Mouse (Mus musculus) limb, embryonic 13.5 days (tissue): ENCODE data around the gene Rab5if. TPM values are rescaled to one million over a fixed set of nuclear protein-coding genes. Genes with fewer than 3 reads are reported as not detected.
"Not testable (repeated sequence)": the region's sequence is repeated elsewhere in the genome, so short reads cannot be mapped to it uniquely, and the experiment has no call there.

Experiments used
- ATAC-seq: fragments of 200-750 bp; cut with Nextera tagmentation; 2 replicates; pipeline ENCODE4 v1.8.0; 2017; ENCODE audit warnings: low read depth, moderate number of reproducible peaks, moderate TSS enrichment; ENCODE audit not compliant: low FRiP score
- H3K27ac ChIP-seq: fragments of 300-500 bp; sonication (generic); 2 replicates; pipeline ENCODE4 v1.5.1; 2015; ENCODE audit warnings: inconsistent platforms, mild to moderate bottlenecking, moderate library complexity
- H3K27me3 ChIP-seq: fragments of 300-500 bp; sonication (generic); 2 replicates; pipeline ENCODE4 v1.6.1; 2015; ENCODE audit warnings: mild to moderate bottlenecking, inconsistent platforms
- H3K36me3 ChIP-seq: fragments of 300-500 bp; sonication (generic); 2 replicates; pipeline ENCODE4 v1.6.1; 2015; ENCODE audit warnings: inconsistent platforms, mild to moderate bottlenecking, moderate library complexity
- H3K4me1 ChIP-seq: fragments of 300-500 bp; sonication (generic); 2 replicates; pipeline ENCODE4 v1.6.1; 2015; ENCODE audit warnings: inconsistent platforms
- H3K4me2 ChIP-seq: fragments of 300-500 bp; sonication (generic); replicated peaks from 2 replicates; pipeline ENCODE4 v1.6.1; 2015; ENCODE audit warnings: inconsistent platforms, mild to moderate bottlenecking, moderate library complexity
- H3K4me3 ChIP-seq: fragments of 300-500 bp; sonication (generic); 2 replicates; pipeline ENCODE4 v1.5.1; 2015; ENCODE audit warnings: moderate library complexity, mild to moderate bottlenecking, inconsistent platforms
- H3K9ac ChIP-seq: fragments of 300-500 bp; sonication (generic); 2 replicates; pipeline ENCODE4 v1.6.1; 2015; ENCODE audit warnings: mild to moderate bottlenecking, inconsistent platforms
- H3K9me3 ChIP-seq: fragments of 300-500 bp; sonication (generic); 2 replicates; pipeline ENCODE4 v1.6.1; 2016; ENCODE audit warnings: inconsistent platforms
- WGBS: fragments of 180-500 bp; shearing (Covaris S2); methylation state at CpG from one replicate; pipeline ENCODE4 v1.1.7; 2015; 5-methylcytosine and 5-hydroxymethylcytosine counted together
- polyA plus RNA-seq: library from polyadenylated mRNA; unstranded; fragments of >200 nt; fragmentation: Nextera tagmentation; extraction: Ambion mirVana; gene quantifications from 2 replicates; pipeline ENCODE4 v1.2.1, GENCODE M21; 2015

The Rab5if gene
- polyA plus RNA-seq, 1 experiment from 2014 or later: 153 TPM

GRCm38 (mm10) chr2:156877726-156878125, 14.8 kb downstream of the Rab5if start:
- Histone ChIP-seq H3K27me3 (no peaks in the 10 kb centered on the region), H3K4me2 (no peak overlapping the region), H3K27ac (no peak overlapping the region), H3K4me3 (no peak overlapping the region), H3K9me3 (no peaks in the 10 kb centered on the region), H3K4me1 (peaks cover 2% of the 10 kb centered on the region; the same call in 1 of the 2 replicates), H3K36me3 (peaks cover 29% of the 10 kb centered on the region), H3K9ac (no peak overlapping the region)
- no peak for ATAC-seq
- 49% methylated on average over 9 of the region's 9 CpGs for WGBS

DNA sequence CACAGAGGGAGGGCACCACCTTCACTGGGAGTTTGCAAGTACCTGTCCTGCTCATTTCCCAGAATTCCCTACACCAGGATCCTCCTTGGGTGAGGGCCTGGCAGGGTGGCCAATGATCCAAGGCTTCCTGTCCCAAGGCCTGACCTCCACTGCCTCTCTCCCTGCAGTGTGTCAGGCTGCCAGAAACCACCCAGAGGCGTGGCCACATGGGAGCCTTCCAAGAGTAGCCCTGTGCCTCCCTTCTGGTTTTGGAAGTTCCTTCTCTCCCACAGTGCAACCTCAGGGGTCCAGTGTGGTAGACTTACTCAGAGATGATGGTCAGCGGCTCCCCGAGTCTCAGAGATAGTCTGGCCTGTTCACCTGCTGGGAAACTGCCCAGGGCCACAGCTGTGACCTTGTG, 16.6 kb downstream of the Rab5if start:
- peaks cover 12% of the 10 kb centered on the region for H3K36me3 ChIP-seq
- 85% methylated on average over 3 of the region's 3 CpGs for WGBS
- H3K9ac ChIP-seq: no peak overlapping the region

GRCm38 (mm10) chr2:156882431-156883001, 19.6 kb downstream of the Rab5if start:
- no peak for ATAC-seq
- H3K9ac ChIP-seq: no peak overlapping the region
- no peaks in the 10 kb centered on the region for H3K36me3 ChIP-seq
- no peaks in the 10 kb centered on the region for H3K9me3 ChIP-seq
- no peak overlapping the region for H3K4me2 ChIP-seq
- no peak overlapping the region for H3K27ac ChIP-seq
- 39% methylated on average over 10 of the region's 10 CpGs for WGBS
- no peak overlapping the region for H3K4me3 ChIP-seq
- no peaks in the 10 kb centered on the region for H3K27me3 ChIP-seq
- peaks cover 2% of the 10 kb centered on the region; the same call in 1 of the 2 replicates for H3K4me1 ChIP-seq

More for the DNA sequence above, 16.6 kb downstream of the Rab5if start:
- no peak overlapping the region for H3K27ac ChIP-seq
- ATAC-seq: no peak
- H3K27me3 ChIP-seq: no peaks in the 10 kb centered on the region
- no peak overlapping the region for H3K4me2 ChIP-seq
- H3K4me3 ChIP-seq: no peak overlapping the region
- peaks cover 2% of the 10 kb centered on the region; the same call in 1 of the 2 replicates for H3K4me1 ChIP-seq
- no peaks in the 10 kb centered on the region for H3K9me3 ChIP-seq

GRCm38 (mm10) chr2:156884396-156885211, 21.7 kb downstream of the Rab5if start:
- no peaks in the 10 kb centered on the region for H3K27me3 ChIP-seq
- H3K27ac ChIP-seq: no peak overlapping the region
- H3K9ac ChIP-seq: no peak overlapping the region
- H3K36me3 ChIP-seq: no peaks in the 10 kb centered on the region
- no peaks in the 10 kb centered on the region for H3K4me1 ChIP-seq
- ATAC-seq: no peak
- H3K4me3 ChIP-seq: no peak overlapping the region
- 91% methylated on average over 10 of the region's 10 CpGs for WGBS
- H3K4me2 ChIP-seq: no peak overlapping the region
- no peaks in the 10 kb centered on the region for H3K9me3 ChIP-seq

GRCm38 (mm10) chr2:156885666-156886065, 22.7 kb downstream of the Rab5if start:
- 58% methylated on average over 2 of the region's 2 CpGs for WGBS
- H3K9ac ChIP-seq, H3K4me1 ChIP-seq, H3K9me3 ChIP-seq, H3K4me3 ChIP-seq, H3K27me3 ChIP-seq, H3K4me2 ChIP-seq, H3K27ac ChIP-seq, H3K36me3 ChIP-seq, ATAC-seq: not testable (repeated sequence)

DNA sequence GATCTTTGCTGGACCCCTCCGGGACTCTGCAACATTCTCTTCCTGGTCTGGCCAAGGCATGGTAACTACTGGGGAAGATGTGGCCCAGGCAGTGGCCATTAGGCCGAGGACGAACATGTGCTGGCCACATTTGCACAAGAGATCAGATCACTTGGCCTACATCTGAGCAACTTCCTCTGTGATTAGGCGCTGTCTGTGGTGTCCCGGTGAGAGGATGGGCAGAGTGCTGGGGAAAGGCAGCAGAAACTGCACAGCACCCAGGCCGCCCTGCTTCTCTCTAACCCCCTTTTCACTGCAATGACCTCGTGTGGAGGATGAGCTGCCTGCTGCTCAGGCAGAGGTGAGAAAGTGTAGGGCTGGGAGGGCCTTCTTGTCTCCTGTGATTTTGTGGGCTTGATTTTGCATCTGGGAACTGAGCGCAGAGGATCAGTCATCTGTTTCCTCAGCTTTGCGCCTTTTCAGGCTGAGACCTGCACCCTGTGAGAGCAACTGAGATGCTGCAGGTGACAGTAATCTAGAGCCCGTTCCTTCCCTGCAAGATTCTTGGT, 23.2 kb downstream of the Rab5if start:
- Histone ChIP-seq H3K4me1 (no peaks in the 10 kb centered on the region), H3K9me3 (no peaks in the 10 kb centered on the region), H3K27ac (no peak overlapping the region), H3K27me3 (no peaks in the 10 kb centered on the region), H3K4me3 (no peak overlapping the region), H3K4me2 (no peak overlapping the region), H3K36me3 (no peaks in the 10 kb centered on the region), H3K9ac (no peak overlapping the region)
- 65% methylated on average over 10 of the region's 10 CpGs for WGBS
- ATAC-seq: no peak

DNA sequence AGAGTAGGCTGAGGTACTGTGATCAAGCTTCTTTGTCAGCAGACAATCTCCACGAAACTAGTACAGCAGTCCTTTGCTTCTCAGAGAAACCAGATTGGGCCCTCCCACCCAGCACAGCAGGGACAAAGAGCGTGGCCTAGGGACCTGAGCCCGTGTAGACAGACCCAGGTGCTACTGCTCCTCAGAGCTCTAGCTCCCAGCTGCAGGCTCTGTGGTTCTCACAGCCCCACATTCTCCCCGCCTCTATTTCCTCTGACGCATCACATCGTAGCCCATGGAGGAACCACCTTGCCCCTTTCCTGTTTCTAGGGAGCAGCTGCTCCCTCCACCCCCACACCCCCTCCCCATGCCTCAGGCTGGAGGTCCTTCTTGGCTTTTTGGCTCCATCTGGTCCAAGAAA, 24.1 kb downstream of the Rab5if start, which contains the start of gene Sla2:
Sla2 (minus strand) TSS at position 176 of the 400 bp plus-strand sequence.
- no peak within 1 kb of the TSS for H3K4me3 ChIP-seq
- no peaks in the 10 kb centered on the region for H3K27me3 ChIP-seq
- H3K9ac ChIP-seq: no peak within 1 kb of the TSS
- H3K36me3 ChIP-seq: no peaks in the 10 kb centered on the region
- H3K4me1 ChIP-seq: no peaks in the 10 kb centered on the region; the same call in 1 of the 2 replicates
- WGBS: 62% methylated on average over 6 of the region's 6 CpGs
- H3K9me3 ChIP-seq: no peaks in the 10 kb centered on the region
- ATAC-seq: no peak
- no peak within 1 kb of the TSS for H3K4me2 ChIP-seq
- H3K27ac ChIP-seq: no peak within 1 kb of the TSS

- Histone ChIP-seq H3K36me3 (no peaks in the 10 kb centered on the region), H3K27ac (no peak overlapping the region), H3K9ac (no peak overlapping the region), H3K4me1 (no peaks in the 10 kb centered on the region; the same call in 1 of the 2 replicates), H3K4me2 (no peak overlapping the region), H3K27me3 (no peaks in the 10 kb centered on the region), H3K4me3 (no peak overlapping the region), H3K9me3 (no peaks in the 10 kb centered on the region)
- no peak for ATAC-seq
- 70% methylated on average over 3 of the region's 3 CpGs for whole genome bisulfite sequencing
These were observed 25.6 kb downstream of the Rab5if start for GRCm38 (mm10) chr2:156888490-156888889.

DNA sequence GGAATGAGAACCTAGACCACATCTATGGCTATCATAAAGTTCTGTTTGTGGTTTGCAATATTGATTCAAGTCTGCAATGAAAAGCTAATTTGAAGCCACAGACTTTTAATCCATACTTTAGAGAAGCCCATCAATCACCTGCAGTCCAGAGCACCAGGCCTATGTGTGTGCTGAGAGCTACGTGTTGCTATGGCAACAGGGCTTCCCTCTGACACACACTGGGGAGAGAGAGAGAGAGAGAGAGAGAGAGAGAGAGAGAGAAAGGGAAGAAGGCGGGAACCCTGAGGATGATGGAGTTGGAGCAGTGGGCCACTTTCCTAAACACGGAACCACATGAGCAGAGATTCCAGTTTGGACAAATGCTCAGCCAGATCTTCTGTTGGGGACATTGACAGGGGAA, 29.3 kb downstream of the Rab5if start:
- H3K27ac ChIP-seq: no peak overlapping the region
- H3K4me2 ChIP-seq: no peak overlapping the region
- no peak for ATAC-seq
- no peak overlapping the region for H3K4me3 ChIP-seq
- no peaks in the 10 kb centered on the region; the same call in 1 of the 2 replicates for H3K4me1 ChIP-seq
- no peaks in the 10 kb centered on the region; the same call in 1 of the 2 replicates for H3K27me3 ChIP-seq
- WGBS: 38% methylated on average over 3 of the region's 3 CpGs
- H3K9ac ChIP-seq: no peak overlapping the region
- H3K9me3 ChIP-seq: no peaks in the 10 kb centered on the region
- no peaks in the 10 kb centered on the region for H3K36me3 ChIP-seq

- no peaks in the 10 kb centered on the region; the same call in 1 of the 2 replicates for H3K4me1 ChIP-seq
- ATAC-seq: no peak
- H3K27me3 ChIP-seq: no peaks in the 10 kb centered on the region; the same call in 1 of the 2 replicates
- 79% methylated on average over 6 of the region's 6 CpGs for WGBS
- no peaks in the 10 kb centered on the region for H3K9me3 ChIP-seq
- H3K36me3 ChIP-seq: no peaks in the 10 kb centered on the region
- no peak overlapping the region for H3K9ac ChIP-seq
- H3K4me2 ChIP-seq: no peak overlapping the region
- no peak overlapping the region for H3K27ac ChIP-seq
- H3K4me3 ChIP-seq: no peak overlapping the region
These were observed 29.9 kb downstream of the Rab5if start for GRCm38 (mm10) chr2:156892821-156893220.

DNA sequence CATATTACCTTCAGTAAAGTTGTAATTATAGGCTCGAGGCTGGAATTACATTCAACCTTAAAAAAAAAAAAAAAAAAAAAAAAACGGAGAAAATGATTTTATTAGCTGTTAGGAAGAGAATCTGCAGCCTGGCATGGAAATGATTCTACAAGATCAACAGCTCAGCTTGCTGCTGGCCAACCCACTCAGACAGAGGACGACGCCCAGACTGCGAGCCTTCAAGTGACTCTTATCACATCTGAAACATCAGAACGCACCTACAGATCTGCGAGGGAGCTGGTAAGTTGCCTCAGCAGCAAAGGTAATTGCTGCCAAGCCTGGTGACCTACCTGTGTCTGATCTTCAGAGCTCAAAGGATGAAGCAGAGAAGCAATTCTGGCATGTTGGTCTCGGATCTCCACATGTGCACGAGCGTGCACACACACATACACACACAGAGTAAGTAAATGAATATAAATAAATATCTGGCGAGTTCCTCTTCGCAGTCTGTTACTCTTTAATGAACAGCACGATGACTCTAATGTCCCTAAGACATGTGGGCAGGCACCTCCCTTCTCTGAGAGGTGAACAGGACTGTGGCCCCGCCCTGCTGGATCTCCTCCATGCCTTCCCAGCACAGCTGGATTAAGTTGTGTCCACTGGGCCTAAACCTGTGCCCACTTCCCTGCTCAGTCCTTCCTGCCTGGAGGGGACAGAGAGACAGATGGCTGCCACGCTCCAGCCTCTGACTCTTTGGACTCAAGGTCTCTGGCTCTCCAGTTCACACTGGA, 31.8 kb downstream of the Rab5if start:
- H3K27ac ChIP-seq: no peak overlapping the region
- no peaks in the 10 kb centered on the region for H3K9me3 ChIP-seq
- H3K27me3 ChIP-seq: no peaks in the 10 kb centered on the region; the same call in 1 of the 2 replicates
- H3K4me1 ChIP-seq: no peaks in the 10 kb centered on the region; the same call in 1 of the 2 replicates
- H3K9ac ChIP-seq: no peak overlapping the region
- ATAC-seq: no peak
- H3K4me2 ChIP-seq: no peak overlapping the region
- H3K36me3 ChIP-seq: no peaks in the 10 kb centered on the region
- 77% methylated on average over 15 of the region's 15 CpGs for WGBS
- no peak overlapping the region for H3K4me3 ChIP-seq
